Mouse (Mus musculus) cerebellum, adult 2 months (tissue): Measurements from ENCODE around the gene Pdgfa.

Experiments
- CTCF ChIP-seq: fragments of 200-500 bp; IDR thresholded peaks from 2 replicates; pipeline ENCODE4 v1.5.1; 2011; ENCODE audit warnings: low read depth, mild to moderate bottlenecking, control low read depth, low read length, moderate library complexity, borderline replicate concordance; ENCODE audit not compliant: insufficient read depth
- POLR2A ChIP-seq: fragments of 200-500 bp; IDR thresholded peaks from 2 replicates; pipeline ENCODE4 v1.6.1; 2011; ENCODE audit warnings: low read length, control low read depth, borderline replicate concordance; ENCODE audit not compliant: insufficient read depth

DNA sequence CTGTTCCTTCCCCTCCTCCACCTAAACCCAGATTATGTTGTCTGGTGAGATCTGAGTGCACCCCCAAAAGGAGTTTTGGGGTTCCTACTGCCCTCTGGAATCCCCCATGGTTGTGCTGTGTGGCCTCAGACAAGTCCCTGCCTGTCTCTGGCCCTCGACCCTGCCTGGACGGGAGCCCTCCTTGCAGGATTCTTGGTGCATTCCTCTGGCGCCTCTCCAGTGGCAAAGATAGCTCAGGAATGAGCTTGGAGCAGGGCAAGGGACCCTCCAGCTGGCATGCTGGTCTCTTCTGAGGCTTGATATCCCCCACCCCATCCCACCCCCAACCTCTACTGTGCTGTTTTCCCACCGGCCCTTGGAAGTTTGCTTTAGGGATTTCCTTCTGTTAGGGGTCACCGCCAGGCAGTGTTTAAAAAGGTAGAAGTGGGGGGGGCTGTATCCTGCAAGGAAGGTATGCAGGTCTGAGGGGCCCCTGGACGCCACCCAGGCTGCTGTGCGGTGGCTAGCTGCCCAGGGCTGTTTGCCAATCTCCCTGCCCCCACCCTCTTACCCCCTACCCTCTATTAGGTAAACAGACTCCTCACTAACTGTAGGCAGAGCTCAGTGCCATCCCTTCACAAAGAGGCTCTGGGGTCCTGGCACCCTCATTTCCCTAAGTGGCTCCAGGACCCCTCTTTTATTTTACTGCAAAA is 31.0 kb downstream of the Pdgfa start:
- TF ChIP-seq POLR2A (no peak), CTCF (no peak)
